Mouse (Mus musculus): ENCODE results near the gene Timd4.

DNA sequence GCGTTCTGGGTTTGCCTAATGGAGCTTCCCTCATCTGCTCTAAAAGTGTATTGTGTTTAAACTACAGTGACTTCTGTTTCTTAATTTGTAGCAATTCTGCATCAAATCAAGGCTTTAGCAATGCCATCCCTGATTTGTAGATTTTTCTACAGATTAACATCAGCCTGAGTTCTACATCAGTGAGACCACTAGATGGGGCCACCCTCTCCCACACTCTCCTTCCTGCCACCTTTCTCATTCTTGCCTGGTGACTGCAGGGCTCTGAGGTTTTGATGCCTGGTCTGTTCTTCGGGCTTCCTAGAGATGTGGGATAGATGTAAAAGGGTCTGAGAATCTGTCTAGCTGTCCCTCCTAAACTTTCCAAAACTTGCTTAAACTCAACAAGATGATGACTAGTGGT is 30.8 kb upstream of the Timd4 start:
- TF ChIP-seq CTCF (IDR thresholded peaks at IDR 0.05; ENCODE audit: extremely low read depth, insufficient read depth, low read length) (no peak), POLR2A (IDR thresholded peaks at IDR 0.05; ENCODE audit: extremely low read depth, insufficient read depth, low read length) (no peak)

All from cortical plate, adult 2 months (tissue).